Mouse (Mus musculus): Measurements from ENCODE around the gene BC049730. TPM values are rescaled to one million over a fixed set of nuclear protein-coding genes. Genes with fewer than 3 reads are reported as not detected.
"Not testable (repeated sequence)": the region's sequence is repeated elsewhere in the genome, so short reads cannot be mapped to it uniquely, and the experiment has no call there.

BC049730 gene
- polyA plus RNA-seq, 1 experiment = not detected

DNA sequence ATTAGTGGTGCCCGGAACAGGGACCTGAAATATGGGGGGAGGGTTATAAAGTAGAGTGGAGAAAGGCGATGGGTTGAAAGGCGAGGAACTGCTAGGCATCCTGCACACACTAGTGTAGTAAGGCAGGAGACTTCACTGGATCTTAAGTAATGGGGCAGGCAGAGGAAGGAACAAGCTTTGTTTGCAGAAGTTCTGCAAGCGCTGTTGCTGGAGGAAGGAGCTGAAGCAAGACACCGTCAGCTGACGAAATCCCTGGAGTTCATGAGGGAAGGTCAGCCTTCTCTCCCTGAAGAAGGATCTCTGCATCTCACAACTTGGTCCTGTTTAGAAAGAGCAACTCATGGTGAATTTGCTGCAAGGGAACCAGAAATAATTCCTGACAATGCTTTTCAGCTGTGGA is 6.0 kb downstream of the BC049730 start:
- TF ChIP-seq POLR2A (IDR thresholded peaks at IDR 0.05; ENCODE audit: low read depth, low read length) = no peak
- no peak for TF ChIP-seq CTCF (IDR thresholded peaks at IDR 0.05; ENCODE audit: borderline replicate concordance, insufficient read depth, low read length)
- Histone ChIP-seq H3K27ac (ENCODE audit: insufficient read depth, low read length) (no peak overlapping the region), H3K4me3 (ENCODE audit: insufficient read depth, low read length) (no peak overlapping the region), H3K4me1 (ENCODE audit: control insufficient read depth, insufficient read depth, low read length) (no peaks in the 10 kb centered on the region)

GRCm38 (mm10) chr7:24726808-24727207 is 17.8 kb downstream of the BC049730 start, which contains the start of gene Gm4763:
Gm4763 (minus strand) TSS chr7:24726908.
- not testable (repeated sequence) for H3K4me1 ChIP-seq (ENCODE audit: control insufficient read depth, insufficient read depth, low read length); H3K4me3 ChIP-seq (ENCODE audit: insufficient read depth, low read length); H3K27ac ChIP-seq (ENCODE audit: insufficient read depth, low read length)

- H3K4me3 ChIP-seq (ENCODE audit: insufficient read depth, low read length) = no peak overlapping the region
- H3K27ac ChIP-seq (ENCODE audit: insufficient read depth, low read length) = no peak overlapping the region
- H3K4me1 ChIP-seq (ENCODE audit: control insufficient read depth, insufficient read depth, low read length) = no peaks in the 10 kb centered on the region
- TF ChIP-seq POLR2A (IDR thresholded peaks at IDR 0.05; ENCODE audit: low read depth, low read length) = no peak
Observed at GRCm38 (mm10) chr7:24735970-24736670, 27.1 kb downstream of the BC049730 start.

GRCm38 (mm10) chr7:24750695-24751094 is 41.7 kb downstream of the BC049730 start:
- TF ChIP-seq POLR2A (IDR thresholded peaks at IDR 0.05; ENCODE audit: low read depth, low read length) = no peak
- TF ChIP-seq CTCF (IDR thresholded peaks at IDR 0.05; ENCODE audit: borderline replicate concordance, insufficient read depth, low read length) = no peak
- no peaks in the 10 kb centered on the region for H3K4me1 ChIP-seq (ENCODE audit: control insufficient read depth, insufficient read depth, low read length)
- no peak overlapping the region for H3K27ac ChIP-seq (ENCODE audit: insufficient read depth, low read length)
- H3K4me3 ChIP-seq (ENCODE audit: insufficient read depth, low read length) = no peak overlapping the region

GRCm38 (mm10) chr7:24751610-24752009 is 42.6 kb downstream of the BC049730 start:
- TF ChIP-seq POLR2A (IDR thresholded peaks at IDR 0.05; ENCODE audit: low read depth, low read length) (no peak), CTCF (IDR thresholded peaks at IDR 0.05; ENCODE audit: borderline replicate concordance, insufficient read depth, low read length) (no peak)
- no peaks in the 10 kb centered on the region for H3K4me1 ChIP-seq (ENCODE audit: control insufficient read depth, insufficient read depth, low read length)
- no peak overlapping the region for H3K4me3 ChIP-seq (ENCODE audit: insufficient read depth, low read length)
- no peak overlapping the region for H3K27ac ChIP-seq (ENCODE audit: insufficient read depth, low read length)

DNA sequence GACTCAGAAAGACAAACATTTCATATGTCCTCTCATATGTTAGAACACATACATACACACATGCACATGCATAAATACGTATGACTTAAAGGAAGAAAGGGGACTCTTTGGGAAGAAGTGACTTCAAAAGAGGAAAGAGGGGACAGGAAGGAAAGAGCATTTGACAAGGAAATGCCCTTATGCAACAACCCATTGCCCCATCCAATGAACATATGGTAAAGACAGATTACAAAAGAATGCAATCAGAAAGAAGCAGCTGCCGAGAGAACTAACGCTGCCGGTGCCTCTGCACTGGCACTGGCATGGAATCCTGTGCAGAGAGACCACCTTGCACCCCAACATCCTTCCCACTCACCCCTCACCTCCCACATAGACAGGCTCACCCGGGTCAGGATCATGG is 44.4 kb downstream of the BC049730 start:
- Histone ChIP-seq H3K4me3 (ENCODE audit: insufficient read depth, low read length) (no peak overlapping the region), H3K4me1 (ENCODE audit: control insufficient read depth, insufficient read depth, low read length) (no peaks in the 10 kb centered on the region), H3K27ac (ENCODE audit: insufficient read depth, low read length) (no peak overlapping the region)
- TF ChIP-seq POLR2A (IDR thresholded peaks at IDR 0.05; ENCODE audit: low read depth, low read length) (no peak), CTCF (IDR thresholded peaks at IDR 0.05; ENCODE audit: borderline replicate concordance, insufficient read depth, low read length) (no peak)

DNA sequence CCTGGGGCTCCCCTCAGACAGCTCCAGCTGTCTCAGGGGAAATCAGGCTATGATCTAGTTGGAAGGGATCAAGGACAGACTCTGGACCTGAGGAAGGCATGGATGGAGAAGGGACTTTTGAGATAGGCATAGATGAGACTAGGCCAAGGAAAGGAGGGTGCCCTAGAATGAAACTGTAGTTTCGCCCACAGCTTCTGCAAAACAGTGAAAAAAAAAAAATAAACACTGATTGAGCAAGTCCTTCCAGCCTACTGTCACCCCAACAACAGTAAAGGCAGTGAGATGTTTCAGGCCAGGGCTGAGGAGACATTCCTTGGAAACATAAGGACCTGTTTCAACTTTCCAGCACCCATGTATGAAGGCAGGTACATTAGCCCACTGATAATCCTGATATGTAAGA is 49.5 kb downstream of the BC049730 start:
- Histone ChIP-seq H3K4me3 (ENCODE audit: insufficient read depth, low read length) (no peak overlapping the region), H3K27ac (ENCODE audit: insufficient read depth, low read length) (no peak overlapping the region), H3K4me1 (ENCODE audit: control insufficient read depth, insufficient read depth, low read length) (no peaks in the 10 kb centered on the region)
- TF ChIP-seq POLR2A (IDR thresholded peaks at IDR 0.05; ENCODE audit: low read depth, low read length) (no peak), CTCF (IDR thresholded peaks at IDR 0.05; ENCODE audit: borderline replicate concordance, insufficient read depth, low read length) (no peak)

DNA sequence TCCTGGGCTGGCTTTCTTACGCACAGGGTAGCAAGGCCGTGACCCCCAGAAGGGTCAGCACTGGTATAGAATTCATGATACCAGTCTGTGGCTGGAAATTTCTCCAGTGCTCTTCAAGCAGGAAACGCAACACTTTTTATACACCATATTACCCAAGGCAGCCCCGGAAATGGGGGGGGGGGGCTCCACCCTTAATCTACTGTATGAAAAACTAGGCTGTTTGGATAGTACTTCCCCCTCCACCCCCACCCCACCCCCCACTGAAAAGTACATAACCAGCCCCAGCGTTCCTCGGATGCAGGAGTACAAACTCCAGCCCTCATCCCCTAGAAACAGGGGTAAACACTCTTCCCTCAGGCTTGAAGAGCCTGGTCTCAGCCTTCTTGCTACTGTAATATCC is 51.2 kb downstream of the BC049730 start, which contains the start of gene Cd177:
TSS of gene Cd177 (minus strand) at position 101 of the 400 bp plus-strand sequence.
- no peaks in the 10 kb centered on the region for H3K4me1 ChIP-seq (ENCODE audit: control insufficient read depth, insufficient read depth, low read length)
- no peak within 1 kb of the TSS for H3K27ac ChIP-seq (ENCODE audit: insufficient read depth, low read length)
- H3K4me3 ChIP-seq (ENCODE audit: insufficient read depth, low read length) = no peak within 1 kb of the TSS
- TF ChIP-seq POLR2A (IDR thresholded peaks at IDR 0.05; ENCODE audit: low read depth, low read length) (no peak), CTCF (IDR thresholded peaks at IDR 0.05; ENCODE audit: borderline replicate concordance, insufficient read depth, low read length) (no peak)

DNA sequence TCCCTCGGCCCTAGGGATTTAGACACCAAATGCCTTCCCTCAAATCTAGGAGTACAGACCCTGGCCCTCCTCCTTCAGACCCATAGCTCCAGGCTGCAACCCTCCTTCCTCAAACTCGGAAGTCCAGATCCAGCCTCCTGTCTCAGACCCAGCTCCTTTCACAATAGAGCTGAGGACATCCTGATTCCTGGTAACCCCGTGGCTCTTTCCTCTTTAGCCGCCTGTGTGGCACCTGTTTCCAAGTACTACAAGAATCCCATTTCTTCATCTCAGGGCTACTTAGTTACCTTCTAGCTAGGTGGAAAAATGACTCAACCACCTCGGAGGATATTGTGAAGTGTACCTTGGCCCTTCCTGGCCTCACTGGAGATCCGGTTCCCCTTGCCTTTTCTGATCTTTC is 52.1 kb downstream of the BC049730 start:
- Histone ChIP-seq H3K4me1 (ENCODE audit: control insufficient read depth, insufficient read depth, low read length) (no peaks in the 10 kb centered on the region), H3K27ac (ENCODE audit: insufficient read depth, low read length) (no peak overlapping the region), H3K4me3 (ENCODE audit: insufficient read depth, low read length) (no peak overlapping the region)
- TF ChIP-seq POLR2A (IDR thresholded peaks at IDR 0.05; ENCODE audit: low read depth, low read length) = no peak
- no peak for TF ChIP-seq CTCF (IDR thresholded peaks at IDR 0.05; ENCODE audit: borderline replicate concordance, insufficient read depth, low read length)

- Histone ChIP-seq H3K4me3 (ENCODE audit: insufficient read depth, low read length) (no peak overlapping the region), H3K4me1 (ENCODE audit: control insufficient read depth, insufficient read depth, low read length) (no peaks in the 10 kb centered on the region), H3K27ac (ENCODE audit: insufficient read depth, low read length) (no peak overlapping the region)
- TF ChIP-seq CTCF (IDR thresholded peaks at IDR 0.05; ENCODE audit: borderline replicate concordance, insufficient read depth, low read length) (no peak), POLR2A (IDR thresholded peaks at IDR 0.05; ENCODE audit: low read depth, low read length) (no peak)
Observed at GRCm38 (mm10) chr7:24762574-24762973, 53.5 kb downstream of the BC049730 start.

Other genes starting within 250 kb of the BC049730 start
- gene Plaur, start 246.8 kb upstream of the BC049730 start, polyA plus RNA-seq (2011; ENCODE audit: insufficient read length, low read depth, missing spikeins) = 35.2 and 70.2 TPM in 2 replicates
- gene Cadm4, start 227.2 kb upstream of the BC049730 start, polyA plus RNA-seq (2011; ENCODE audit: insufficient read length, low read depth, missing spikeins) = 1.2 and 3.3 TPM in 2 replicates
- gene Zfp428, start 202.2 kb upstream of the BC049730 start, polyA plus RNA-seq (2011; ENCODE audit: insufficient read length, low read depth, missing spikeins) = 5.6 and 8.9 TPM in 2 replicates
- gene AC161166.1, start 196.8 kb upstream of the BC049730 start, polyA plus RNA-seq (2011; ENCODE audit: insufficient read length, low read depth, missing spikeins) = not detected in 2 replicates
- gene Irgq, start 178.6 kb upstream of the BC049730 start, polyA plus RNA-seq (2011; ENCODE audit: insufficient read length, low read depth, missing spikeins) = 17.6 and 21.7 TPM in 2 replicates
- not detected in 2 replicates for gene Pinlyp, start 163.1 kb upstream of the BC049730 start, polyA plus RNA-seq (2011; ENCODE audit: insufficient read length, low read depth, missing spikeins)
- 33.3 and 41.3 TPM in 2 replicates for gene Xrcc1, start 163.0 kb upstream of the BC049730 start, polyA plus RNA-seq (2011; ENCODE audit: insufficient read length, low read depth, missing spikeins)
- 11.3 and 16.2 TPM in 2 replicates for gene Ethe1, start 121.7 kb upstream of the BC049730 start, polyA plus RNA-seq (2011; ENCODE audit: insufficient read length, low read depth, missing spikeins)
- 2.3 and 2.6 TPM in 2 replicates for gene Zfp575, start 121.6 kb upstream of the BC049730 start, polyA plus RNA-seq (2011; ENCODE audit: insufficient read length, low read depth, missing spikeins)
- gene Phldb3, start 98.5 kb upstream of the BC049730 start, polyA plus RNA-seq (2011; ENCODE audit: insufficient read length, low read depth, missing spikeins) = 0.76 and 0.97 TPM in 2 replicates
- gene Lypd3, start 72.7 kb upstream of the BC049730 start, polyA plus RNA-seq (2011; ENCODE audit: insufficient read length, low read depth, missing spikeins) = not detected in 2 replicates
- gene Tex101, start 32.6 kb upstream of the BC049730 start, polyA plus RNA-seq (2011; ENCODE audit: insufficient read length, low read depth, missing spikeins) = not detected in 2 replicates
- gene Gm4763, start 17.7 kb downstream of the BC049730 start, polyA plus RNA-seq (2011; ENCODE audit: insufficient read length, low read depth, missing spikeins) = not detected in 2 replicates
- not detected in 2 replicates for gene Cd177, start 51.1 kb downstream of the BC049730 start, polyA plus RNA-seq (2011; ENCODE audit: insufficient read length, low read depth, missing spikeins)
- gene Ceacam10, start 68.0 kb downstream of the BC049730 start, polyA plus RNA-seq (2011; ENCODE audit: insufficient read length, low read depth, missing spikeins) = not detected in 2 replicates
- 9.9 and 35.2 TPM in 2 replicates for gene Gm9844, start 153.0 kb downstream of the BC049730 start, polyA plus RNA-seq (2011; ENCODE audit: insufficient read length, low read depth, missing spikeins)
- gene Lypd4, start 160.7 kb downstream of the BC049730 start, polyA plus RNA-seq (2011; ENCODE audit: insufficient read length, low read depth, missing spikeins) = not detected in 2 replicates
- not detected in 2 replicates for gene Dmrtc2, start 160.8 kb downstream of the BC049730 start, polyA plus RNA-seq (2011; ENCODE audit: insufficient read length, low read depth, missing spikeins)
- 1,421 and 1,560 TPM in 2 replicates for gene Rps19, start 175.1 kb downstream of the BC049730 start, polyA plus RNA-seq (2011; ENCODE audit: insufficient read length, low read depth, missing spikeins)
- not detected in 2 replicates for gene Cd79a, start 188.1 kb downstream of the BC049730 start, polyA plus RNA-seq (2011; ENCODE audit: insufficient read length, low read depth, missing spikeins)
- gene Arhgef1, start 193.7 kb downstream of the BC049730 start, polyA plus RNA-seq (2011; ENCODE audit: insufficient read length, low read depth, missing spikeins) = 65.6 and 68.7 TPM in 2 replicates
- gene Gm4881, start 235.3 kb downstream of the BC049730 start, polyA plus RNA-seq (2011; ENCODE audit: insufficient read length, low read depth, missing spikeins) = not detected in 2 replicates